Mouse (Mus musculus): Measurements from ENCODE around the gene Ube2q2. TPM values are rescaled to one million over a fixed set of nuclear protein-coding genes. Genes with fewer than 3 reads are reported as not detected.

Ube2q2 gene
- polyA plus RNA-seq, 1 experiment from 2014 or later = 17.0 TPM

DNA sequence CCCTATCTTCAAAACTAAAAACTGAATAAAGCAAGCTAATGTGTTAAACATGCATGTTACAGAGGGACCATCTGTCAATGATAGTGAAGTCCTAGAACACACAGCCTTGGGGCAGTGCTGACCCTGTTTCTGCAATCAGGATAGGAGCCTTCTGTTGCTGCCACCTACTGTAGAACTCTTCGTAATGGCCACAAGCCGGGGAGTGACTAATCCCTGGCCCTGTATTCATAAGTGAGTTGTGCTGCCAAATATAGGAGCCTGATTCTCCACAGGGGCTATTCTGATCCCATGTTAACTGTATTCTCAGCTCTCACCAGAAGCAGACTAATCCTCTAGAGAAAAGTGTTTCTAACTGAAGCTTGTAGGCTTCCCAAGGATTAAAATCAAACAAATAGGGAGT is 50.7 kb downstream of the Ube2q2 start:
- no peak for ATAC-seq
- no peak overlapping the region for H3K4me3 ChIP-seq (ENCODE audit: low read depth, low read length)
- 0 out of 2 replicates have a peak, but pooled peaks have one; percentile 16 for TF ChIP-seq CTCF (IDR thresholded peaks at IDR 0.05; ENCODE audit: low read depth)
- no peak overlapping the region for H3K4me2 ChIP-seq (replicated peaks; ENCODE audit: low read depth)
- H3K9me3 ChIP-seq (ENCODE audit: control insufficient read depth) = no peaks in the 10 kb centered on the region
- H3K27me3 ChIP-seq (replicated peaks; ENCODE audit: control insufficient read depth, insufficient read depth, low read length) = no peaks in the 10 kb centered on the region
- no peak overlapping the region for H3K9ac ChIP-seq (ENCODE audit: low read depth, low read length)
- no peaks in the 10 kb centered on the region for H3K4me1 ChIP-seq (replicated peaks; ENCODE audit: control insufficient read depth, insufficient read depth, low read length)
- WGBS = 84% methylated on average over 2 of the region's 2 CpGs
- H3K36me3 ChIP-seq (ENCODE audit: control insufficient read depth, insufficient read depth) = peaks cover 7% of the 10 kb centered on the region; the same call in 1 of the 2 replicates
- H3K27ac ChIP-seq (ENCODE audit: low read depth, low read length) = no peak overlapping the region

DNA sequence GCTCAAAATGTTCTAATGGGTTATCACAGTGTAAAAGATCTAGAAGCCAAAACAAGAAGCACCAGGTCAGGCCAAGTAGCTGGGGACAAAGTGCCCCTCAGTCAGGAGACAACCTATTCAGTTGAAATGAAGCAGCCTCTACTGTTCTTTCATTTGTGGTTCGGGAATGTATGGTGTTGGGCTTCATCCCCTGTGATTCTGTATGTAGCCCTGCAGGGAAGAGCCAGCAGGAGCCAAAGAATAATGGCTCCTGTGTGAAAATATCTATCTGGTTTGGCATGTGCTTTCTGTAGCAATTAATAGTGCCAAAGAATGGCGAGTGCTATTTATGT is 59.8 kb downstream of the Ube2q2 start:
- 0% methylated on average over 2 of the region's 2 CpGs for WGBS
- Histone ChIP-seq H3K9me3 (ENCODE audit: control insufficient read depth) (no peaks in the 10 kb centered on the region), H3K4me1 (replicated peaks; ENCODE audit: control insufficient read depth, insufficient read depth, low read length) (peaks cover 13% of the 10 kb centered on the region; the same call in 1 of the 2 replicates), H3K36me3 (ENCODE audit: control insufficient read depth, insufficient read depth) (peaks cover 7% of the 10 kb centered on the region; the same call in 1 of the 2 replicates), H3K9ac (ENCODE audit: low read depth, low read length) (peak overlapping the region; percentile 71), H3K27me3 (replicated peaks; ENCODE audit: control insufficient read depth, insufficient read depth, low read length) (no peaks in the 10 kb centered on the region), H3K4me3 (ENCODE audit: low read depth, low read length) (peak overlapping the region; percentile 75), H3K4me2 (replicated peaks; ENCODE audit: low read depth) (peak overlapping the region; percentile 87), H3K27ac (ENCODE audit: low read depth, low read length) (peak overlapping the region; percentile 91)
- no peak for TF ChIP-seq CTCF (IDR thresholded peaks at IDR 0.05; ENCODE audit: low read depth)
- ATAC-seq = peak; percentile 28; the same call in 1 of the 2 replicates

DNA sequence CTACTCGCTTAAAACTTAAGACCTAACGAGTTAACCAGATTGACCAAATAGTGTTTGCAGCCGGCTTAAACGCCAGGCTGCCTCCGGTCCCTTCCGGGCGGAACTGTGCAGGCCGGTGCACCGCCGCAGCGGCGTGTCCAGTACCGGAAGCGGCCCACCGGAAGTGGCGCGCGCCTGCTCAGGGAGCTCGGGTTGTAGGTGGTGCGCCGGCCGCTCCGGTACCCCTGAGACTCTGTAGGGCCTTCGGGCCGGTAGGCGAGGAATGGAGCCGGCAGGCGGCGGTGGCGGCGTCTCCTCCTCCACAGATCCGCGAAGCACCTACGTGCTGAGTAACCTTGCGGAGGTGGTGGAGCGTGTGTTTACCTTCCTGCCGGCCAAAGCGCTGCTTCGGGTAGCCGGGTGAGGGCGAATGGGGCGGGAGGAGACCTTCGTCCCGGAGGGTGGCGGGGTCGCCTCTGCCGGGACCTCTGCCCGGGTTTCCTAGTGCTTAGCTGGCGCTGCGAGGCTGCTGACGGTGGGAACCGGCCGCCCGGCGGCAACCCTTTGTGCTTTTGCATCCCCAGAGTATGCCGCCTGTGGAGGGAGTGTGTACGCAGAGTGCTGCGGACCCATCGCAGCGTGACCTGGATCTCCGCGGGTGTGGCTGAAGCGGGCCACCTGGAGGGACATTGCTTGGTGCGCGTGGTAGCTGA is 60.3 kb downstream of the Ube2q2 start, which contains the start of gene Fbxo22:
Fbxo22 (plus strand) TSS at position 136 of the 692 bp plus-strand sequence.
- peaks cover 10% of the 10 kb centered on the region; the same call in 1 of the 2 replicates for H3K36me3 ChIP-seq (ENCODE audit: control insufficient read depth, insufficient read depth)
- H3K4me2 ChIP-seq (replicated peaks; ENCODE audit: low read depth) = peak within 1 kb of the TSS; percentile 87
- H3K4me3 ChIP-seq (ENCODE audit: low read depth, low read length) = peak within 1 kb of the TSS; percentile 75
- peak; percentile 46 for TF ChIP-seq CTCF (IDR thresholded peaks at IDR 0.05; ENCODE audit: low read depth)
- no peaks in the 10 kb centered on the region for H3K27me3 ChIP-seq (replicated peaks; ENCODE audit: control insufficient read depth, insufficient read depth, low read length)
- H3K4me1 ChIP-seq (replicated peaks; ENCODE audit: control insufficient read depth, insufficient read depth, low read length) = peaks cover 13% of the 10 kb centered on the region; the same call in 1 of the 2 replicates
- peak within 1 kb of the TSS; percentile 71 for H3K9ac ChIP-seq (ENCODE audit: low read depth, low read length)
- WGBS = under 1% methylated on average over 65 of the region's 65 CpGs
- peak; percentile 98 for ATAC-seq
- H3K9me3 ChIP-seq (ENCODE audit: control insufficient read depth) = no peaks in the 10 kb centered on the region
- H3K27ac ChIP-seq (ENCODE audit: low read depth, low read length) = peak within 1 kb of the TSS; percentile 91

DNA sequence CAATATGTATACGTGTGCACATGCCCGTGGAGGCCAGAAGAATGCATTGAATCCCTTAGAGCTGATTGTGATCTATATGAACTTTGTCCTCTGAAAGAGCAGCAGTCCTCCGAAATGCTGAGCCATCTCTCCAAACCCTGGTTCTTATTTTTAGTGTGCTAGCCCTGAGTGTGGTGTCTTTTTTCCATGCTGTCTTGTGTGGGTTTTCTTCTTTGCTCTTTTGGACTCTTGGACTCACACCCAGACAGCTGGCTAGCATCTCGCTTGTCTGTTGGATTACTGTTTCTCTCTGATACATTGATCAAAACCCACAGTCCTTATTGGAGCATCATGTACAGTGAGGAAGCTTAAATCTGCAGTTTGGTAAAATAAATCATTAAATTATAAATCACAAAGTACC is 63.0 kb downstream of the Ube2q2 start:
- Histone ChIP-seq H3K4me1 (replicated peaks; ENCODE audit: control insufficient read depth, insufficient read depth, low read length) (peaks cover 13% of the 10 kb centered on the region; the same call in 1 of the 2 replicates), H3K4me3 (ENCODE audit: low read depth, low read length) (no peak overlapping the region), H3K27ac (ENCODE audit: low read depth, low read length) (no peak overlapping the region; the same call in 1 of the 2 replicates), H3K9me3 (ENCODE audit: control insufficient read depth) (no peaks in the 10 kb centered on the region), H3K27me3 (replicated peaks; ENCODE audit: control insufficient read depth, insufficient read depth, low read length) (no peaks in the 10 kb centered on the region), H3K36me3 (ENCODE audit: control insufficient read depth, insufficient read depth) (peaks cover 28% of the 10 kb centered on the region), H3K9ac (ENCODE audit: low read depth, low read length) (no peak overlapping the region), H3K4me2 (replicated peaks; ENCODE audit: low read depth) (peak overlapping the region; percentile 24; the same call in 1 of the 2 replicates)
- WGBS = 40% methylated on average over 4 of the region's 4 CpGs
- no peak for TF ChIP-seq CTCF (IDR thresholded peaks at IDR 0.05; ENCODE audit: low read depth)
- ATAC-seq = no peak

DNA sequence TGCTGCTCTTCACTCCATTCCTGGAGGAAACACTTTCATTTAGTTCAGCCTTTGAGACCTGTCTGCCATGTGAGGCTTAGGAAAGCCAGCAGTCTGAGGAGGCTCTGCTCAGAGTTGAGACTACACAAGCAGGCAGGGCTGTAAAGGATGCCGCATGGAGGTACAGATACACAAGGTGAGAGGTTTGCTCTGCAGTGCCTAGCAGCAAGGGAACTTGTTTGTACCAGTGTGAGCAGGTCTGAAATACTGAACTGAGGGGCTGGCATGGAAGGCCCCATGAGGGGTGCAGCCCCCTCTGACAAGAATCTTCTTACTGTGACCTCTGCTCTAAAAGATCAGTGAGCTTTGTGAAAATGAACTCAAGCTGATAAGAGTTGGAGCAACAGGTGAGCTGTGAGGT is 64.7 kb downstream of the Ube2q2 start:
- Histone ChIP-seq H3K9me3 (ENCODE audit: control insufficient read depth) (no peaks in the 10 kb centered on the region), H3K27me3 (replicated peaks; ENCODE audit: control insufficient read depth, insufficient read depth, low read length) (no peaks in the 10 kb centered on the region), H3K9ac (ENCODE audit: low read depth, low read length) (no peak overlapping the region), H3K4me3 (ENCODE audit: low read depth, low read length) (no peak overlapping the region), H3K4me1 (replicated peaks; ENCODE audit: control insufficient read depth, insufficient read depth, low read length) (peaks cover 8% of the 10 kb centered on the region; the same call in 1 of the 2 replicates), H3K36me3 (ENCODE audit: control insufficient read depth, insufficient read depth) (peaks cover 46% of the 10 kb centered on the region), H3K27ac (ENCODE audit: low read depth, low read length) (no peak overlapping the region), H3K4me2 (replicated peaks; ENCODE audit: low read depth) (no peak overlapping the region)
- TF ChIP-seq CTCF (IDR thresholded peaks at IDR 0.05; ENCODE audit: low read depth) = no peak
- WGBS = 64% methylated on average over 1 of the region's 1 CpGs
- ATAC-seq = no peak

DNA sequence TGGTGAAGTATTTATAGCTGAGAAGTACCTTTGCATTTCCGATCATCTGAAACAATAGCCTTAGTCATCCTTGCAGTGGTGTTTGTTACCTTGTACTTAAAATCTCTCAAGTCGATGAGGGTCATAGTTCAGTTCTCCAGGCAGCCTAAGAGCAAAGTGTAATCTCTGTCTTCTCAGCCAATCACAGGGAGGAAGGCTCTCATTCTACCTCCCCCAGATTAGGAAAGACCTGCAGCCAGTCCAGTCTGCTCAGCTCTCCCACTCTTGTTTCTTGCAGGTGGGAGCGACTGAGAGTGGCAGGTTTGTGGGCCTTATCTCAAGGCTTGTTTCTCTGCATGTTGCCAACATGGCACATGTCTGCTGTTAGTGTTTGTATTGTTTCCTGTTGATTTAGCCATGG is 66.4 kb downstream of the Ube2q2 start:
- Histone ChIP-seq H3K4me3 (ENCODE audit: low read depth, low read length) (no peak overlapping the region), H3K36me3 (ENCODE audit: control insufficient read depth, insufficient read depth) (peaks cover 58% of the 10 kb centered on the region), H3K4me2 (replicated peaks; ENCODE audit: low read depth) (no peak overlapping the region), H3K9me3 (ENCODE audit: control insufficient read depth) (no peaks in the 10 kb centered on the region), H3K9ac (ENCODE audit: low read depth, low read length) (no peak overlapping the region), H3K27ac (ENCODE audit: low read depth, low read length) (no peak overlapping the region), H3K27me3 (replicated peaks; ENCODE audit: control insufficient read depth, insufficient read depth, low read length) (no peaks in the 10 kb centered on the region), H3K4me1 (replicated peaks; ENCODE audit: control insufficient read depth, insufficient read depth, low read length) (peaks cover under 1% of the 10 kb centered on the region; the same call in 1 of the 2 replicates)
- WGBS = 47% methylated on average over 3 of the region's 3 CpGs
- ATAC-seq = peak; percentile 72
- no peak for TF ChIP-seq CTCF (IDR thresholded peaks at IDR 0.05; ENCODE audit: low read depth)
